Mouse (Mus musculus): ENCODE measurements around the gene Stim1.

- TF ChIP-seq CTCF (conservative IDR thresholded peaks at IDR 0.05; ENCODE audit: low read length) = no peak
- no peak for TF ChIP-seq POU5F1 (IDR thresholded peaks at IDR 0.05; ENCODE audit: borderline replicate concordance, low read length)
These were observed 11.7 kb upstream of the Stim1 start, which contains the start of gene Rhog for GRCm38 (mm10) chr7:102255954-102256353.
